Mouse (Mus musculus): ENCODE measurements around the gene Rab3a. TPM values are rescaled to one million over a fixed set of nuclear protein-coding genes. Genes with fewer than 3 reads are reported as not detected.

The Rab3a gene
- polyA plus RNA-seq (2017; shearing (Covaris generic)): 11.2 TPM

GRCm38 (mm10) chr8:70754043-70754870, at the start of gene Rab3a:
Rab3a (plus strand) TSS chr8:70754679.

GRCm38 (mm10) chr8:70718297-70718696, 36.2 kb upstream of the Rab3a start, which contains the start of gene Gm3336:
Gm3336 (plus strand) TSS chr8:70718543.

DNA sequence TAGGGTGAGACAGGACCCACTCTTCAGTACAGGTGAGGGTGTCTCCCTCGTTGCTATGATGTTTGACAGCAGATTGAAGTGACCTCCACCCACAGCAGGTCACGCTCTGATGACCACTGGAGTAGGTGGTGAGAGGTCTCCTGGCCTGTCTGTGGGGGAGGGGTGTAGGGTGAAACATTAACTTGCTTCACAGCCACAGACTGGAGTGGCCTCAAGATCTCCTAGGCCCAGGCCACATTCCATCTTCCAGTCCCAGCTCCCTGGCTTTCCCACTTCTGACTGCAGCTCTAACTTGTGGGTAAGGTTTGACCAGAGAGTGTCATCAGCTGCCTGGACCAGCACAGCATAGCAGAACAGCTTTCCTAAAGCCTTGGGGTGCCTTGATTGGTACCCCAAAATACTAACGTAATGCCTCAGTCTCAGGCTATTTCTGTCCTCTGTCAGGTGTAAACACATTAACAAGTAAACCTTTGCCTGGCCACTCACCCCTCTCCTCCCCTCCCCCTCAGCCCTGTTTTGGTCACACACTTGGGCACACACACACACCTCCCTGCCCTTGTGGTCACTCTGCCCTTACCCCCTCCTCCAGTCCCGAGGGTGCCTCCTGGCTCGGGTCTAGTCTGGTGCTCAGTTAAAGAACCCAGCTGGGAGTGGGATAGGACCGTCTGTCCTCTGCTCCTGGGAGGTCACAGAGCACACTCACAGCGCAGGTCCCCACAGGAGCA, 30.8 kb upstream of the Rab3a start, which contains the start of gene Pde4c:
Gene Pde4c (plus strand): TSS at position 235 of the 725 bp plus-strand sequence.

DNA sequence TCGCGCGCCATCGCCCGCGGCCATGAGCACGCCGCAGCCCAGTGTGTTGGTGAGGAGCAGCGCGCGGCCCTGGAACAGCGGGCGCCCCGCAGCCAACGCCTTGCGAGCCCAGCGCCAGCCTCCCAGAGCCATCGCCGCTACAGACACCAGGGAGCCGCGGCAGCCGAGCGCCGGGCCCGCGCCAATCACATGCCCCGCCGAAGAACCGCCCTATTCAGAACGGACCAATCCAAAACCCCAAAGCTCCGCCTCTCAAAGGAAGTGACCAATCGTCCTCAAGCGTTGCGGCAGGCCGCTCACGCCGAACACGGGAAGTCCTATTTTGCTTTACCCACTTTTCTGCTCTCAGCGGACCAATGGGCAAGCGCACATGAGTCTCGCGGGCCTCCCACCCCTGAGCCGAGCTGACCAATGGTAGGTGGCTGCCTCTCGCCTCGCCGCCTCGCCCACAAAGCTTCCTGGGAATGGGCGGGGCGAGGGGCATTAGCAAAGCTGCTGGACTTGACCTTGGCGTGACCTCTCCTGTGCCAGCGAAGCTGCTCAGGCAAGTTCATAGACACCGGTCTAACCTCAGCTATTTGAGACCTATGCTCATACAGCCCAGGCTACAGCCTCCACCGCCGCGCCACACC, 6.4 kb downstream of the Rab3a start, which contains the start of gene Mpv17l2:
Gene Mpv17l2 (minus strand): TSS at position 172 of the 632 bp plus-strand sequence.

GRCm38 (mm10) chr8:70776496-70777444, 22.3 kb downstream of the Rab3a start, which contains the start of gene Pik3r2:
Pik3r2 (minus strand) TSS chr8:70776713.

GRCm38 (mm10) chr8:70804481-70805206, 50.2 kb downstream of the Rab3a start, which contains the start of gene Mast3:
Mast3 (minus strand) TSS chr8:70805054.

GRCm38 (mm10) chr8:70808239-70808638, 53.8 kb downstream of the Rab3a start, which contains the start of gene Il12rb1:
Il12rb1 (plus strand) TSS chr8:70808449.

Other genes with a start within 250 kb of the Rab3a start
- 105 TPM for gene Rex1bd, start 247.9 kb upstream of the Rab3a start, polyA plus RNA-seq (2017; shearing (Covaris generic))
- gene Uba52, start 243.9 kb upstream of the Rab3a start, polyA plus RNA-seq (2017; shearing (Covaris generic)): 1,261 TPM
- gene Fkbp8, start 227.0 kb upstream of the Rab3a start, polyA plus RNA-seq (2017; shearing (Covaris generic)): 429 TPM
- 94.0 TPM for gene Kxd1, start 226.7 kb upstream of the Rab3a start, polyA plus RNA-seq (2017; shearing (Covaris generic))
- gene Ell, start 215.2 kb upstream of the Rab3a start, polyA plus RNA-seq (2017; shearing (Covaris generic)): 41.2 TPM
- gene Isyna1, start 160.3 kb upstream of the Rab3a start, polyA plus RNA-seq (2017; shearing (Covaris generic)): 71.1 TPM
- 17.3 TPM for gene Ssbp4, start 145.8 kb upstream of the Rab3a start, polyA plus RNA-seq (2017; shearing (Covaris generic))
- 0.33 TPM for gene Lrrc25, start 138.5 kb upstream of the Rab3a start, polyA plus RNA-seq (2017; shearing (Covaris generic))
- gene Gdf15, start 122.2 kb upstream of the Rab3a start, polyA plus RNA-seq (2017; shearing (Covaris generic)): not detected
- 8.9 TPM for gene Pgpep1, start 94.3 kb upstream of the Rab3a start, polyA plus RNA-seq (2017; shearing (Covaris generic))
- gene Lsm4, start 81.4 kb upstream of the Rab3a start, polyA plus RNA-seq (2017; shearing (Covaris generic)): 297 TPM
- 18.4 TPM for gene Jund, start 55.7 kb upstream of the Rab3a start, polyA plus RNA-seq (2017; shearing (Covaris generic))
- gene Iqcn, start 51.2 kb upstream of the Rab3a start, polyA plus RNA-seq (2017; shearing (Covaris generic)): 0.13 TPM
- not detected for gene Gm3336, start 36.1 kb upstream of the Rab3a start, polyA plus RNA-seq (2017; shearing (Covaris generic))
- gene Pde4c, start 31.0 kb upstream of the Rab3a start, polyA plus RNA-seq (2017; shearing (Covaris generic)): 0.61 TPM
- gene Mpv17l2, start 6.3 kb downstream of the Rab3a start, polyA plus RNA-seq (2017; shearing (Covaris generic)): 14.6 TPM
- gene Pik3r2, start 22.0 kb downstream of the Rab3a start, polyA plus RNA-seq (2017; shearing (Covaris generic)): 19.7 TPM
- 74.1 TPM for gene Mast3, start 50.4 kb downstream of the Rab3a start, polyA plus RNA-seq (2017; shearing (Covaris generic))
- 82.1 TPM for gene Il12rb1, start 53.8 kb downstream of the Rab3a start, polyA plus RNA-seq (2017; shearing (Covaris generic))
- 4.3 TPM for gene Arrdc2, start 85.0 kb downstream of the Rab3a start, polyA plus RNA-seq (2017; shearing (Covaris generic))
- not detected for gene Kcnn1, start 108.6 kb downstream of the Rab3a start, polyA plus RNA-seq (2017; shearing (Covaris generic))
- gene Ccdc124, start 119.3 kb downstream of the Rab3a start, polyA plus RNA-seq (2017; shearing (Covaris generic)): 81.6 TPM
- gene Slc5a5, start 138.1 kb downstream of the Rab3a start, polyA plus RNA-seq (2017; shearing (Covaris generic)): not detected
- 7,116 TPM for gene Rpl18a, start 142.7 kb downstream of the Rab3a start, polyA plus RNA-seq (2017; shearing (Covaris generic))
- 45.8 TPM for gene Map1s, start 151.3 kb downstream of the Rab3a start, polyA plus RNA-seq (2017; shearing (Covaris generic))